Mouse (Mus musculus) heart, embryonic 14.5 days (tissue): Measurements from ENCODE around the gene Gm5797. TPM values are rescaled to one million over a fixed set of nuclear protein-coding genes. Genes with fewer than 3 reads are reported as not detected.
"Not testable (repeated sequence)": the region's sequence is repeated elsewhere in the genome, so short reads cannot be mapped to it uniquely, and the experiment has no call there.

Experiments used
- ATAC-seq: fragments of 200-750 bp; cut with Nextera tagmentation; 2 replicates; pipeline ENCODE4 v1.8.0; 2017; ENCODE audit warnings: low read depth, moderate TSS enrichment; ENCODE audit not compliant: insufficient number of reproducible peaks, insufficient read depth, low FRiP score
- H3K27ac ChIP-seq, 2 experiments: fragments of 200-500 bp in 1 of 2; fragments of 300-500 bp in 1 of 2; sonication (generic) in 1 of 2; replicated peaks in 1 of 2; 2 replicates each; pipeline ENCODE4 v1.5.1; 2012 to 2014; ENCODE audit warnings: low read depth in 2 of 2, low read length in 2 of 2, control low read depth in 1 of 2, mild to moderate bottlenecking in 1 of 2, mixed read lengths in 1 of 2; ENCODE audit not compliant: control insufficient read depth in 1 of 2, insufficient read depth in 1 of 2
- H3K27me3 ChIP-seq: fragments of 300-500 bp; sonication (generic); 2 replicates; pipeline ENCODE4 v1.6.1; 2014; ENCODE audit warnings: mild to moderate bottlenecking, low read length, control low read depth; ENCODE audit not compliant: control insufficient read depth, insufficient read depth
- H3K36me3 ChIP-seq: fragments of 300-500 bp; sonication (generic); 2 replicates; pipeline ENCODE4 v1.6.1; 2014; ENCODE audit warnings: mild to moderate bottlenecking, control low read depth, low read length, mixed read lengths; ENCODE audit not compliant: control insufficient read depth, insufficient read depth
- H3K4me1 ChIP-seq, 2 experiments: fragments of 200-500 bp in 1 of 2; fragments of 300-500 bp in 1 of 2; sonication (generic) in 1 of 2; 2 replicates each; pipeline ENCODE4 v1.6.1; 2012 to 2014; ENCODE audit warnings: low read length in 2 of 2, control low read depth in 1 of 2, mixed read lengths in 1 of 2; ENCODE audit not compliant: control insufficient read depth in 2 of 2, insufficient read depth in 2 of 2
- H3K4me2 ChIP-seq: fragments of 300-500 bp; sonication (generic); 2 replicates; pipeline ENCODE4 v1.6.1; 2014; ENCODE audit warnings: mild to moderate bottlenecking, low read length
- H3K4me3 ChIP-seq, 2 experiments: fragments of 200-500 bp in 1 of 2; fragments of 300-500 bp in 1 of 2; sonication (generic) in 1 of 2; 2 replicates each; pipeline ENCODE4 v1.5.1; 2012 to 2014; ENCODE audit warnings: low read length in 2 of 2, mild to moderate bottlenecking in 2 of 2, control low read depth in 1 of 2, low read depth in 1 of 2, moderate library complexity in 1 of 2; ENCODE audit not compliant: control insufficient read depth in 1 of 2, insufficient read depth in 1 of 2
- H3K9ac ChIP-seq: fragments of 300-500 bp; sonication (generic); 2 replicates; pipeline ENCODE4 v1.6.1; 2014; ENCODE audit warnings: mild to moderate bottlenecking, low read length
- H3K9me3 ChIP-seq: fragments of 300-500 bp; sonication (generic); 2 replicates; pipeline ENCODE4 v1.6.1; 2016; ENCODE audit warnings: low read length, control low read depth; ENCODE audit not compliant: control insufficient read depth
- WGBS: fragments of 180-500 bp; shearing (Covaris S2); extraction: QIAGEN DNeasy Blood & Tissue Kit; methylation state at CpG from one replicate; pipeline ENCODE4 v1.1.7; 2014; 5-methylcytosine and 5-hydroxymethylcytosine counted together
- polyA plus RNA-seq: library from polyadenylated mRNA; unstranded; fragments of >200 nt; fragmentation: Nextera tagmentation; extraction: Ambion mirVana; gene quantifications from 2 replicates; pipeline ENCODE4 v1.2.1, GENCODE M21; 2014

Gene Gm5797
- not detected in 2 replicates for polyA plus RNA-seq

GRCm38 (mm10) chr14:7332295-7332694 lies at the start of gene Gm5797:
TSS of gene Gm5797 (minus strand) at chr14:7332395.
- H3K4me2 ChIP-seq: not testable (repeated sequence)

DNA sequence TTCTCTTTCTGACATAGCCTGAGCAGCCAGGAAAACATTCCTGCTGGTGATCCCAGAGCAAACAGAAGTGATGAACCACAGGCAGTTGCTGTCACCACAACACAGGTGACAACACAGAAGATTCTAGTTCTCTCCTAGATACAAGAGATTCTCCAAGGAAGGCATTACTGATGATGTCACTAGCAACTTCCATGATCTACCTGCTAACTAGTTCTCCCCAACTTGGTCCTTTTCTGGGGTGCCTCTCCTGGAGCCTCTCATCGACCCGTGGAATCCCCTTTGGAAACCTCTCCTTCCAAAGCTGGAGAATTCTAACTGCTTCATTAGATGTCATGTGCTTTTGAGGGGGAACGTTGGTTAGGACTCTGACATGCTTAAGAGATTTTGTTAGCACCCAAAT lies 32.8 kb upstream of the Gm5797 start, which contains the start of gene Gm8374:
Gm8374 (minus strand) TSS at position 101 of the 400 bp plus-strand sequence.
- not testable (repeated sequence) for H3K27ac ChIP-seq, ATAC-seq, H3K9ac ChIP-seq, H3K4me2 ChIP-seq, H3K9me3 ChIP-seq, H3K36me3 ChIP-seq, H3K4me1 ChIP-seq, H3K27me3 ChIP-seq, H3K4me3 ChIP-seq
- WGBS: 70% methylated on average over 3 of the region's 3 CpGs

More at GRCm38 (mm10) chr14:7332295-7332694, at the start of gene Gm5797:
- not testable (repeated sequence) for H3K36me3 ChIP-seq, H3K4me3 ChIP-seq, H3K9ac ChIP-seq, H3K4me1 ChIP-seq, H3K27ac ChIP-seq, H3K9me3 ChIP-seq, ATAC-seq, H3K27me3 ChIP-seq
- WGBS: no CpG with 5 or more reads among the region's 1 CpGs

DNA sequence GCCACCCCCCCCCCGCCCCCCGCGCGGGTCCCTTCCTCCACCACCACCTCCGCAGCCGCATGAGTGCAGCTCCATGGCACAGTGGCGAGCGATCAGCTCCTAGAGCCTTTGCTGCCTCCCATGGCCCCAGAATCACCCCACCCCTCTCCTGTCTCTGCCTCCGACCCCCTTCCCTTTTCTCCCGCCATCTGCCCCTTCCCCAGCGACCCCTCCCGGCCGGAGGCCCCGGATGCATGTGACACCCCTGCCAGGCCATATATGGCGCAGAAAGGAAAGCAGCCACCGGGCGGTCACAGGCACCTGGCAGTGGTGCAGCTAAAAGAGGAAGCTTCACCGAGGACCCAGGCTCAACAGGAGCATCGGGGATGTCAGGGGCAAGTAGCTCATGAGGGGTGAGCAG lies 17.1 kb downstream of the Gm5797 start:
- not testable (repeated sequence) for H3K9me3 ChIP-seq, H3K36me3 ChIP-seq, H3K27me3 ChIP-seq, H3K4me1 ChIP-seq, H3K27ac ChIP-seq, ATAC-seq
- Histone ChIP-seq H3K9ac (peak overlapping the region; percentile 72), H3K4me3 (peak overlapping the region; percentile 48 to 57), H3K4me2 (peak overlapping the region; percentile 68)
- 1% methylated on average over 12 of the region's 19 CpGs for WGBS

DNA sequence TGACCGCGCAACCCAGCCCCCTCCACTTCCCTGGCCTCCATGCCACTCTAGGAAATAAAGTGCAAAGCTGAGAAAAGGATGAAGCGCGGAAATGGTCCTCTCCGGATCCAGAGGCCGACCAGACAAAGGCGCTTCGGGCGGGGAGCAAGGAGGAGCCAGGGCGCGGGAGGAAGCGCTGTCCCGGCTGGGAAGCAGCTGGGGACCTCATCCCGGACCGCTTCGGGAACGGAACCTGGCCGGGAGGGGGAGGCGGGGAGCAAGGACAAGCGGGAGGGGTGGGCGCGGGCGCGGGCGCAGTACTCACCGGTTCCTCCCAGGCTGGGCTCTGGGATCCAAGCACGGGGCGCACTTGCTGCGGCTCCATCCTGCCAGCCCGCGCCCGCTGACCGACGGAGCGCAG lies 17.5 kb downstream of the Gm5797 start, which contains the start of gene Gm3739:
Gm3739 (minus strand) TSS at position 389 of the 400 bp plus-strand sequence.
- not testable (repeated sequence) for H3K27ac ChIP-seq, H3K9me3 ChIP-seq, H3K36me3 ChIP-seq, ATAC-seq, H3K4me1 ChIP-seq, H3K27me3 ChIP-seq
- WGBS: 0% methylated on average over 10 of the region's 35 CpGs
- H3K4me3 ChIP-seq: peak within 1 kb of the TSS; percentile 48 to 57
- H3K4me2 ChIP-seq: peak within 1 kb of the TSS; percentile 68
- H3K9ac ChIP-seq: peak within 1 kb of the TSS; percentile 72

Other genes starting within 250 kb of the Gm5797 start
- gene Gm3696, start 231.8 kb downstream of the Gm5797 start, polyA plus RNA-seq: 1.6 and 1.8 TPM in 2 replicates
- not detected in 2 replicates for gene Gm6676, start 207.0 kb downstream of the Gm5797 start, polyA plus RNA-seq
- gene Gm3512, start 157.9 kb downstream of the Gm5797 start, polyA plus RNA-seq: 2.2 and 4.6 TPM in 2 replicates
- not detected in 2 replicates for gene Gm16434, start 137.9 kb downstream of the Gm5797 start, polyA plus RNA-seq
- not detected in 2 replicates for gene Gm3727, start 67.7 kb downstream of the Gm5797 start, polyA plus RNA-seq
- 2.1 and 2.3 TPM in 2 replicates for gene Gm3739, start 17.3 kb downstream of the Gm5797 start, polyA plus RNA-seq
- gene Gm8374, start 32.7 kb upstream of the Gm5797 start, polyA plus RNA-seq: not detected in 2 replicates
- gene Gm3755, start 118.5 kb upstream of the Gm5797 start, polyA plus RNA-seq: not detected in 2 replicates
- gene Gm3752, start 151.4 kb upstream of the Gm5797 start, polyA plus RNA-seq: 1.5 TPM in 1 of 2 replicates, not detected in the other
- gene Gm3558, start 236.2 kb upstream of the Gm5797 start, polyA plus RNA-seq: 0.62 and 0.70 TPM in 2 replicates